Mouse (Mus musculus) kidney, postnatal 25 days (tissue): ENCODE results near the gene Dyrk4.

Experiments used
- DNase-seq, 2 experiments: peaks; one replicate each; pipeline ENCODE4 v3.0.0; 2021; ENCODE audit warnings: mixed read lengths in 2 of 2

Dyrk4 gene

GRCm38 (mm10) chr6:126921111-126921881 is at the start of gene Dyrk4:
Gene Dyrk4 (minus strand): TSS chr6:126921839.
- peak; percentile 23 to 56 for DNase-seq

DNA sequence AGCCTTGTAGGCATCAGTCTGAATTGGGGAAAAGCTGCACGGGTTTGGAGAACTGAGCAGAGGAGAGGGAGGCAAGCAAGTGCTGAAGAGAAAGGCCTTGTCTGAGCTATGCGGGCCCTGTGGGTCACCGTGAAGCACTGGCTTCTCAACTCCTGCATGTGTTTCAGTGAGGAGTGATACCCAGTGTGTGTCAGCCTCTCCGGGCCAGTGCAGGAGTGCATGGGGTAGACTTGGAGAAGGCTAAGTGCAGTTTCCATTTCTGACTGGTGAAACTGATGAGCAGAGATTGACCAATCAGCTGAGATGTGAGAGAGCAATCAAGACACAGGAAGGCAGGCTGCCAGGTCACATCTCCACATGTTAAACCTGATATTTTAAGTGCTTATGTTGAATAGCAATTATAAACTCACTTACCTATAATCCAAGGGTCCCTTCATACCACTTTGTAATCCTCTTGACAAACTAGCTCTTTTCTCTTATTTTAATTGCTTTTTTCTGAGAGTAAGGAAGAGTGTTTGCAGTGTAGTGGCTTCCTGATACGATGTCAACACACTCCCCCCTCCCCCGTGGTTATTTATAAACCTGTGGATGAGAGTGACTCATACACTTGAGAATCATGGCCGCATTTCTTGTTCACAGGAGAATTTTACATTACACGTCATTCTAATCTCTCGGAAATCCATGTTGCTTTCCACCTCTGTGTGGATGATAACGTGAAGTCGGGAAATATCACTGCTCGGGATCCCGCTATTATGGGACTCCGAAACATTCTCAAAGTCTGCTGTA is 44.8 kb upstream of the Dyrk4 start:
- no peak for DNase-seq

DNA sequence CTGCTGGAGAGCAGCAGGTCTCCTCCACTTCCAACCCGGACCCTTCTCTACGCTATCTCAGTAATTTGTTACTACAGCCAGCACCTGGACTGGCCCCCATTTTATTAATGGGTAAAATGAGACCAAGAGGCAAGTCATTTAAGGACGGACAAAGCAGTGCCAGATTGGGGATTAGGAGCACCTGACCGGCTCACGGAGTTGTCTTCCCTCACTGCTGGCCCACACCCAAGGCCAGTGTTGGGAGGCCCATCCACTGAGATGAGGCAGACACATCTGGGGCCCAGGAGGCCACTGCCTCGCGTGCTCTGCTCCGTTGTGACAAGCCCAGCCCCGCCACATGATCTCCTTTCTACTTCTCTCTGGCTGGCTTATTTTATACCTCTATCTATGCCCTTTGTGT is 41.8 kb upstream of the Dyrk4 start:
- no peak for DNase-seq

DNA sequence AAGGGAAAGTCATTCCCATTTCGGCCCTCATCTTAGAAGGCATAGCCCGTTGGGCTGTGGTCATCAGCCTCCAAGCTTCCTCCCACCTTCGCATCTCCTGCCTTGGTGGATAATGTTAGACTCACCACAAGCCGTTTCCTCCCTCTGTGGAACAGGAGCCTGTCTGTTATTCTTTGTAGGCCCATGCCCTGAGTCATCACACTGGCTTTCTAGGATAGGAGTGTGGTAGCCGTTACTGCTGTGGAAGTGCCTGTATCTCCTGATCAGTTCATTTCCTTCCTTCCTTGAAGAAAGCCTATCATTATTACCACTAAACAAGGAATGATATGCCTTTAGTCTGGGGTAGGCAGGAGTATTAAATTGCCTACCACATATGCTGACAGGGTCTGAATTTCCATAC is 41.1 kb upstream of the Dyrk4 start:
- no peak for DNase-seq

- no peak for DNase-seq
These were observed 39.9 kb upstream of the Dyrk4 start for GRCm38 (mm10) chr6:126961371-126962018.

GRCm38 (mm10) chr6:126955734-126956133 is 34.1 kb upstream of the Dyrk4 start:
- DNase-seq: peak; percentile 73 to 86

DNA sequence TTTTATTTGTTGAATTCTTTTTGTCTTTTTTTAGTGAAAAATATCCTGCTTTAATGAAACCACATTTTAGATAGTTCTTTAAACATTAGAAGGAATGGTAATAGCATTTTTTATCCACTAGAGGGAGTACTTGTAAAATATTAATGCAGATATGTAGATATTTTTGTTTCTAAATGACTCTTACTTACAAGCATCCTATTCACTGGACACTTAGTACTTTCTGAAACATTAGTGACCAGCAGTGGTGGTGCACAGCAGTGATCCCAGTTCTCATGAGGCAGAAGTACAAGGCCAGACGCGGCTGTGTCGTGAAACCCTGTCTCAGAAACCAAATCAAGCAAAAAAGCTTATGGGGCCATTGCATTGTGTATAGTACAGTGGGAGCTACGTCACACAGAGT is 26.7 kb upstream of the Dyrk4 start:
- no peak for DNase-seq

GRCm38 (mm10) chr6:126940451-126940850 is 18.8 kb upstream of the Dyrk4 start:
- DNase-seq: peak in 1 of 2 experiments; percentile 4

DNA sequence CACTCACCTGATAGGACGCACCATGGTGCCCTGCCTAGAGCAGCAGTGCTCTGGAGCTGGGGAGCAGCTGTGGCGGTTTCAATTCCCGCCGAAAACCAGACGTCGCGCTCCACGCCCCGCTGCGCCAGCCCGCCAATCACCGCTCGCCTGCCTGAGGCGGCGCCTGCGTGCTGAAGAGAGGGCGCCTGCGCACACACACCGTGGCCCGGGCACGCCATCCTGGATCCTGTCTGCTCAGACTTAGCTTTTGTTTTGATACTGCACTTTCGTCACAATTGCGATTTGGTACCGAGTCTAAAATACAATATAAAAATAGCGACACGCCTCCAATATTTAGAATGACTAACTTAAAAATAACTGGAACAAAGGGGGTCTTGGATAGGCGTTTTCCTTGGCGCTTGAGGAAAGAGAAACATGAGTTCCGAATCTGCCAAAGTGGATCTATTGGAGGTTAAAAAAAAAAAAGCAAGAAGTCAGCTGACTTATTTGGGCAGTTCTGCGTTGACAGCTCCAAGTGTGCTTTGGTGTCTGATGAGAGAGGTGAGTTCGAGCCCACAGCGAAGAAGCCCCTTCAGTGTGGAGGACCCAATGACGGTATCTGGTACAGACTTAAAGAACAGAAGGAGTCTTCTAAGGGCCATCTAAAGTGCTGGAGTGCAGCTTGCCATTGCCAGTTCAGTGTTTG is 18.0 kb upstream of the Dyrk4 start, which contains the start of the genes Rad51ap1 and D6Wsu163e:
Rad51ap1 (minus strand) TSS at position 101 of the 685 bp plus-strand sequence.
D6Wsu163e (plus strand) TSS at position 476 of the 685 bp plus-strand sequence.
- DNase-seq: peak; percentile 94 to 98

DNA sequence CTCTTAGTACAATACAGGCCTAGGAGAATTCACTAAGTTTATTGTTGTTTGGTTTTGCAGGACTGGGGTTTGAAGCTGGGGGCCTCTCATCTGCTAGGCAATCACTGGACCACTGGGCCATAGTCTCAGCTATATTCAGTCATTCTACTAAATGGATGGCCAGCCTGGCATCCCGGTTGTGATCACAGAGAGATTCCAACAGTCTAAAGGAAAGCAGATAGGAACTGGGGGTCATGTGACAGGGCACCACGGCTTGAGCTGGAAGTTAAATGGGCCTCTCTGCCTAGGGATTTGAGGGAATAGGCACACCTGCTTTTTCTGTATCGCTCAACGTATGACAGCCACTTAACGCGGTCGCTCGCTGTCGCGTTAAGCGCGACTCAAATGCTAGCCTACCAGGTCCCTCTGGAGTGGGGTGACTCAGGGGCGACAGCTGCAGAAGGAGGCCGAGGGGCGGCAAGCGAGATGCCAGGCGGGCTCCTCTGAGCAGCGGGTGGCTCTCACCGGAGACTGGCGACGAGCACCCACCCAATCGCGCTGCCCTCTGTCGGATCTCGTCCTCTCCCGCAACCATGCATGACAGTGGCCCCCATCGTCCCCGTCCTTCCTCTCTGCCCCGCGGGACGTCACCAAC is 17.3 kb upstream of the Dyrk4 start:
- DNase-seq: no peak

DNA sequence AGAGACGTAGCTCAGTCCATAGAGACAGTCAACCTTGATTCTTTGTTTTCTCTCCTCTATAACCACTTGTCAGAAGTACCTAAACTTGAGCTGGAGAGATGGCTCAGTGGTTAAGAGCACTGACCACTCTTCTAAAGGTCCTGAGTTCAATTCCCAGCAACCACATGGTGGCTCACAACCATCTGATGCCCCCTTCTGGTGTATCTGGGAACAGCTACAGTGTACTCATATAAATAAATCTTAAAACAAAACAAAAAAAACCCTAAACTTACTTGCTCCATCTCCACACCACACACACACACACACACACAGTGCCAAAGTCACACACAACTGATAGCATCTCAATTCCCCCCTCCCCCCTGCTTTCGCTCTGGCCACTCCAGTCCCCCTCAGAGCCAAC is 16.4 kb upstream of the Dyrk4 start:
- DNase-seq: no peak

- DNase-seq: no peak
These were observed 11.3 kb upstream of the Dyrk4 start for GRCm38 (mm10) chr6:126932896-126933295.

- DNase-seq: no peak
These were observed 6.7 kb downstream of the Dyrk4 start for GRCm38 (mm10) chr6:126914928-126915327.

DNA sequence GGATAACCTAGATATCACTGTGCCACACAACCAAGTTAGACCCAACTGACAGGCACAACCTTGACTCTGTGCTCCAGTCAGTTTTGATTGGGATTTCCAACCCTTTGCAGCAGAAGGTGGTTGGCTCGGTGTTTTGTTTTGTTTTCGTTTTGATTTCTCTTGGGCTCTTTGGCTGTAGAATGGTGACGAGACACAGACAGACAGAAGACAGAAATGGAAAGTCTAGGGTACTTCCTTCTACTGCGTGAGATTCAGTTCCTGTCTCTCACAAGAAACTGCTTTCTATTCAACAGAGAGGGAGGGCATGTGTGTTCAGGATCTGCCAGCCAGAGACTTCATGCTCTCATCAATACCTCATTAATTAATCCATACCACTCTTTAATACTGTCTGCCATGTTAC is 10.9 kb downstream of the Dyrk4 start:
- DNase-seq: no peak

DNA sequence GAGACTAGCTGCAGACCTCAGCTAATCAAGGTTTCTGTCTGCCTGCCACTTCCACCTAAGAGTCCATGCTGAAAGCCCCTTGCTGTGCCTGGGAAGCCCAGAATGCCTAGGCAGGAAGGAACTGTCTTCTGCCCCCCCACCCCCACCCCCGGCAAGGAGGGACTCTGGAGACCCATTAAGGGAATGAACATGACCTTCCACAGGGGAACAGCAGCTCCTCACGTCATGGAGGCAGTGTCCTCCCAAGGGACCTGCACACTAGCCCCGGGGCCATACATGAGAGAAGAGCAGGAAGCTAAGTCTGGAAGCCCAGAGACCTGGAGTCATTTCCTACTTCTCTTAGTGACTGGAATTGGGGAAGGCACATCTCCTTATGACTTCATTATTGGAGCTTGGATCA is 13.8 kb downstream of the Dyrk4 start:
- DNase-seq: no peak

DNA sequence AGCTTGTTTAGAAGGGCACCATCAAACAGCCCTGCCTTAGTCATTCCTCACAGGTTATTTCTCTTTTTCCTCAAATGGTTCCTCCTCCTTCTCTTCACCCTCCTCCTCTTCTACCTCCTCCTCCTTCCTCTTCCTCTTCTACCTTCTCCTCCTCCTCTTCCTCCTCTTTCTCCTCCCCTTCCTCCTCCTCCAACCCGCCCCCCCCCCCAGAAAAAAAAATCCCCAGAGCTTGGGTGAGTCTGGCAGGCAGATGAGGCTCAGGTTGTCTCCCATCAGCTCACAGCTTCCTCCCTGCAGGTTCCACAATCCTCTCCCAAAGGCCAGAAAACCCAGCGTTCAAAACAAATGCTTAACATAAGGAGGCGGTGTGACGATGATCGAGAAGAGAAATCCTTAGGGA is 14.3 kb downstream of the Dyrk4 start:
- DNase-seq: no peak

DNA sequence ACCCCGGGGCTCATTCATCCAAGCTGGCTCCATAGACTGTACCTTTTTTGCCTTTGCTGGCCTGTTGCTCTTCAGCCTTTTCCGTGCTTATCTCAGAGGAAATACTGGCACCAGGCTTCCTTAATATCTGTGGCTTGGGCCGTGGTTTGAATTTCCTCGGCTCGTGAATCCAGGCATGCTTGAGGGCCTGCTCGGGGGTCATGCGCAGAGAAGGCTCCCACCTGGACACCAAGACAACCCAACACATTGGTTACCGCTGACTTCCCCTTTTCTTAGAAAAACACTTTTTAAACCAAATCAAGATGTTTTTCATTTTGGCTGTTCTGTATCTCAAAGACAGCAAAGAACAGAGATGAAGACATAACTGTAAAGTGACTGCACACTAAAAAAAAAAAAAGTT is 44.5 kb downstream of the Dyrk4 start:
- no peak for DNase-seq

DNA sequence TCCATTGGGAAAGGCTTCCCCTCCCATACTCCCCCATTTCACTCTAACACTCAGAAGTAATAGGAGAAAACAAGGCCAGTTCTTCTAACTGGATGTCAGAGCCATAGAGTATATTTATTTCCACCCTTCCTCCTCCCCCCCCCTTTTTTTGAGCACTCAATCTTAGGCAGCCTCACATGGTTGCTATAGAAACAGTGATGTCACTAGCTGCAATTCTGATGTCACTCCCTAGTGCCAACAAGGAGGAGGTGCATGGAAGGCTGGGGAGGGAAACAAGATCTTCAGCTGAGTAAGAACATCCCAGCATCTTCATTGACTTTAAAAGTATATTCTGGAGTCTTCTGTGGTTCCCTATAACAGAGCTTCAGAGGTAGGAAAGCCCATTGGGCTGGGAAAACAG is 68.8 kb downstream of the Dyrk4 start, which contains the start of gene Akap3:
Akap3 (plus strand) TSS at position 218 of the 400 bp plus-strand sequence.
- DNase-seq: no peak

- DNase-seq: peak; percentile 97
These were observed 72.6 kb downstream of the Dyrk4 start, which contains the start of gene Ndufa9 for GRCm38 (mm10) chr6:126848712-126849704. Gene Ndufa9 (minus strand): TSS chr6:126849136.

DNA sequence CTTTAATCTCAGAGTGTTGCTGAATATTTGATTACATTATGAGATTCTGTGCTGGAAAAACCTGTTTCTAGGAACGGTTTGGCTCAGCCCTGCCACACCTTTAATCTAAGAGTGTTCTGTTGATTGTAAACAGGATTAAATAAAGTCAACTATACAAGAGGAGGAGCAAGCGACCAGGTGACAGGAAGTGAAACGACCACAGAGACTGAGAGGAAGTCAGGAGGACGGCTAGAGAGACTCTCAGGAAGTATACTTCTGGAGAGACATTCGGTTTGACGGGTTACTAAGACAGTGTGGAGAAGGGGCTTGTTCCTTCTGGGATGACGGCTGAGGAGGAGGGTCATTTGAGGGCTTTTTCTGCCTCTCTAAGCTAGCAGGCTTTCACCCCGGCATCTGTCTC is 85.0 kb downstream of the Dyrk4 start:
- DNase-seq: no peak
